Mouse (Mus musculus) liver, embryonic 14.5 days (tissue): Measurements from ENCODE around the gene Gfod2. TPM values are rescaled to one million over a fixed set of nuclear protein-coding genes. Genes with fewer than 3 reads are reported as not detected.
A peak's percentile ranks its signal among the peaks of the same experiment; 100 is the strongest.

Experiments
- ATAC-seq: fragments of 200-750 bp; cut with Nextera tagmentation; 2 replicates; pipeline ENCODE4 v1.8.0; 2017; ENCODE audit warnings: moderate number of reproducible peaks, mild to moderate bottlenecking, moderate library complexity; ENCODE audit not compliant: insufficient read depth
- DNase-seq, 3 experiments: peaks; one replicate each; pipeline ENCODE4 v3.0.0-alpha.2; 2012 to 2013; ENCODE audit warnings: low read depth in 3 of 3, low spot score in 3 of 3
- H3K27ac ChIP-seq: fragments of 300-500 bp; sonication (generic); 2 replicates; pipeline ENCODE4 v1.5.1; 2014; ENCODE audit warnings: moderate library complexity, mild to moderate bottlenecking, control low read depth, inconsistent platforms
- H3K27me3 ChIP-seq: fragments of 300-500 bp; sonication (generic); 2 replicates; pipeline ENCODE4 v1.6.1; 2014; ENCODE audit warnings: mild to moderate bottlenecking, low read length, moderate library complexity; ENCODE audit not compliant: control insufficient read depth, insufficient read depth
- H3K36me3 ChIP-seq: fragments of 300-500 bp; sonication (generic); replicated peaks from 2 replicates; pipeline ENCODE4 v1.6.1; 2014; ENCODE audit warnings: low read depth; ENCODE audit not compliant: control insufficient read depth, insufficient read depth
- H3K4me1 ChIP-seq, 2 experiments: fragments of 200-500 bp in 1 of 2; fragments of 300-500 bp in 1 of 2; sonication (generic) in 1 of 2; replicated peaks; 2 replicates each; pipeline ENCODE4 v1.6.1; 2012 to 2014; ENCODE audit warnings: antibody characterized with exemption in 1 of 2, inconsistent platforms in 1 of 2, low read length in 1 of 2; ENCODE audit not compliant: control insufficient read depth in 2 of 2, insufficient read depth in 2 of 2
- H3K4me2 ChIP-seq: fragments of 300-500 bp; sonication (generic); 2 replicates; pipeline ENCODE4 v1.6.1; 2014; ENCODE audit warnings: low read depth, mild to moderate bottlenecking, control low read depth, moderate library complexity
- H3K4me3 ChIP-seq, 2 experiments: fragments of 200-500 bp in 1 of 2; fragments of 300-500 bp in 1 of 2; sonication (generic) in 1 of 2; 2 replicates each; pipeline ENCODE4 v1.5.1; 2012 to 2014; ENCODE audit warnings: low read depth in 2 of 2, low read length in 2 of 2, mild to moderate bottlenecking in 2 of 2, control low read depth in 1 of 2, inconsistent platforms in 1 of 2, moderate library complexity in 1 of 2; ENCODE audit not compliant: insufficient read depth in 1 of 2
- H3K9ac ChIP-seq: fragments of 300-500 bp; sonication (generic); replicated peaks from 2 replicates; pipeline ENCODE4 v1.6.1; 2014; ENCODE audit warnings: mild to moderate bottlenecking, control low read depth, moderate library complexity
- H3K9me3 ChIP-seq: fragments of 300-500 bp; sonication (generic); 2 replicates; pipeline ENCODE4 v1.6.1; 2016; ENCODE audit warnings: low read length, mixed read lengths; ENCODE audit not compliant: control insufficient read depth
- CTCF ChIP-seq: IDR thresholded peaks from 2 replicates; pipeline ENCODE4 v1.5.1; 2016; ENCODE audit warnings: antibody characterized with exemption, low read depth, control low read depth
- EP300 ChIP-seq: IDR thresholded peaks from 2 replicates; pipeline ENCODE4 v1.6.1; 2016; ENCODE audit warnings: antibody characterized with exemption, low read depth
- WGBS: fragments of 180-500 bp; shearing (Covaris S2); extraction: QIAGEN DNeasy Blood & Tissue Kit; methylation state at CpG from one replicate; pipeline ENCODE4 v1.1.7; 2014; ENCODE audit not compliant: insufficient replicate concordance; 5-methylcytosine and 5-hydroxymethylcytosine counted together
- polyA plus RNA-seq, 2 experiments: library from polyadenylated mRNA; depleted of rRNA in 1 of 2; stranded (reverse) in 1 of 2; unstranded in 1 of 2; fragments of >200 nt; fragmentation: Nextera tagmentation in 1 of 2; extraction: Ambion mirVana in 1 of 2; gene quantifications; 2 replicates each; pipeline versions ENCODE4 v1.2.1 to v1.2.3; 2012 to 2014

Gene Gfod2
- polyA plus RNA-seq, 2 experiments: 0.84 to 1.1 TPM

DNA sequence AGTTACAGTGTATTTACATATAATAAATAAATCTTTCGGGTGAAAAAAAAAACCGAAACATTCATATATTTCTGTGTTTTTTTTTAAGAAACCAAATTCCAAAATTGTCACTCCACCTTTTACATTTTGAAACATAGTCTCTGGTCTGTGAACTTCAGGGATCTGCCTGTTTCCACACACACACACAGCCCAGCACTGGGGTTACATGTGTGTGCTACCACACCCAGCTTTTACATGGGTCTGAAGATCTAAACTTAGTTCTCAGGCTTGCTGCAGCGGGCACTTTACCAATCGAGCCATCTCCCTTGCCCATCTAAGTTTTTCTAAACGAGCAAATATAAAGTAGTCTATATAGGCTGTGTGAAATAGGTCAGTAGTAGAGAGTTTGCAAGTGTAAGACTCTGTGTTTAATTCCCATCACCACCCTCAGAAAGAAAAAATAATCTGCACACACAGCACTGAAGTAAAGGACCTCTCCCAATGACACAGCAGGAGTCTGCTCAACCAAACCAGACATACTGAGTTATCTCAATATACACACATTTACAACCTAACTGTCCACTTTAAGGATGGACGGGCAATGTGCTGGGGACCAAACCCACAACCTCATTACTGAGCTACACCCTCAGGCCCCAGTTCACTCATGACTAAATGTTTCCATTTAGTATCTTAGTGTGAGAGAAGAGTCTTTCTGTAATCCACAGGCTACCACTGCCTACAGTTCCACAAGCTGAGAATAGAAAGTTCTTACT, 42.9 kb upstream of the Gfod2 start:
- Histone ChIP-seq H3K4me2 (peak overlapping the region; percentile 87), H3K36me3 (peaks cover 69% of the 10 kb centered on the region), H3K27ac (peak overlapping the region; percentile 99), H3K9ac (peak overlapping the region; percentile 77), H3K9me3 (no peaks in the 10 kb centered on the region), H3K27me3 (no peaks in the 10 kb centered on the region), H3K4me3 (peak overlapping the region; percentile 50 to 52), H3K4me1 (peaks cover 62 to 67% of the 10 kb centered on the region in 2 experiments)
- DNase-seq (peak; percentile 84 to 90 (median 87)), ATAC-seq (peak; percentile 92)
- WGBS: 33% methylated on average over 6 of the region's 6 CpGs
- TF ChIP-seq CTCF (no peak), EP300 (peak; percentile 97)

GRCm38 (mm10) chr8:105799091-105799812, 40.8 kb upstream of the Gfod2 start:
- Histone ChIP-seq H3K4me3 (peak overlapping the region in 1 of 2 experiments; percentile 50; a peak in 2 of 4 replicates), H3K27me3 (no peaks in the 10 kb centered on the region), H3K36me3 (peaks cover 71% of the 10 kb centered on the region), H3K9me3 (no peaks in the 10 kb centered on the region), H3K9ac (peak overlapping the region; percentile 77), H3K27ac (peak overlapping the region; percentile 99), H3K4me2 (peak overlapping the region; percentile 87), H3K4me1 (peaks cover 73 to 78% of the 10 kb centered on the region in 2 experiments)
- TF ChIP-seq CTCF (no peak), EP300 (peak; percentile 41; the same call in 1 of the 2 replicates)
- peak; percentile 22; the same call in 1 of the 2 replicates for ATAC-seq
- 30% methylated on average over 8 of the region's 8 CpGs for WGBS
- peak; percentile 58 to 62 (median 62) for DNase-seq

GRCm38 (mm10) chr8:105798408-105798807, 39.9 kb upstream of the Gfod2 start:
- TF ChIP-seq EP300: no peak
- TF ChIP-seq CTCF: no peak
- Histone ChIP-seq H3K27ac (peak overlapping the region; percentile 99), H3K36me3 (peaks cover 69% of the 10 kb centered on the region), H3K9ac (peak overlapping the region; percentile 39), H3K27me3 (no peaks in the 10 kb centered on the region), H3K9me3 (no peaks in the 10 kb centered on the region), H3K4me1 (peaks cover 73 to 77% of the 10 kb centered on the region in 2 experiments), H3K4me2 (peak overlapping the region; percentile 87), H3K4me3 (no peak overlapping the region)
- ATAC-seq (no peak), DNase-seq (no peak)
- 81% methylated on average over 5 of the region's 5 CpGs for WGBS

- Histone ChIP-seq H3K27ac (peak overlapping the region; percentile 41), H3K36me3 (peaks cover 90% of the 10 kb centered on the region), H3K4me2 (no peak overlapping the region; the same call in 1 of the 2 replicates), H3K27me3 (no peaks in the 10 kb centered on the region), H3K4me3 (no peak overlapping the region), H3K9ac (no peak overlapping the region), H3K9me3 (no peaks in the 10 kb centered on the region), H3K4me1 (peaks cover 53 to 59% of the 10 kb centered on the region in 2 experiments)
- WGBS: 87% methylated on average over 1 of the region's 1 CpGs
- TF ChIP-seq CTCF (no peak), EP300 (no peak)
- DNase-seq (no peak), ATAC-seq (no peak)
Measured at GRCm38 (mm10) chr8:105795785-105796184, 37.3 kb upstream of the Gfod2 start.
